Mouse (Mus musculus): ENCODE data around the gene Arl4d. TPM values are rescaled to one million over a fixed set of nuclear protein-coding genes. Genes with fewer than 3 reads are reported as not detected.

Arl4d gene
- total and polyA plus RNA-seq, 2 experiments from 2014 or later: 6.2 to 6.5 TPM

DNA sequence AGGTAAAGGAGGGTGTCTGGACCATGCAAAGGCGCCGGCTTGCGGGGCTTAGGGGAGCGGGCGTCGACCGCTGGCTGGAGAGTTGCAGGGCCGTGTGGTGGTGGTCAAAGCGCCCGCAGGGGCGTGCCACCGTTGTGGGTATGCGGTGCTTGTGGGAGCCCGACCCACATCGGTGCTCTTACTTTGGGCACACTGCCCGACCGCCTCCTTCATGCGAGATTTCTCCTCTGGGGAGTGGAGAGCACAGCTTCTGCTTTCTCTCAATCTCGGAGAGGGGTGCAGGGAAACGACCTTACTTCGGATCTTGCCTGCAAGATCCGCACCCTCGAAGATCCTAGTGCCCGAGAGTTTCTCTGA, 273 bp downstream of the Arl4d start:
- Histone ChIP-seq H3K9me3 (ENCODE audit: low read length) (no peaks in the 10 kb centered on the region), H3K36me3 (ENCODE audit: insufficient read depth, low read length) (no peaks in the 10 kb centered on the region), H3K27me3 (ENCODE audit: insufficient read depth, low read length) (no peaks in the 10 kb centered on the region), H3K4me3 (ENCODE audit: low read length) (peak overlapping the region; percentile 47), H3K27ac (peak overlapping the region; percentile 80), H3K9ac (replicated peaks; ENCODE audit: low read length) (peak overlapping the region; percentile 49), H3K4me1 (ENCODE audit: insufficient read depth, low read length) (peaks cover 6% of the 10 kb centered on the region), H3K4me2 (ENCODE audit: low read depth, low read length) (peak overlapping the region; percentile 75)
- DNase-seq (ENCODE audit: low spot score) (no peak), ATAC-seq (no peak; the same call in 1 of the 2 replicates)
- under 1% methylated on average over 24 of the region's 24 CpGs for WGBS
- TF ChIP-seq CTCF (IDR thresholded peaks at IDR 0.05; ENCODE audit: low read depth): 0 out of 2 replicates have a peak, but pooled peaks have one; percentile 4

- peak overlapping the region; percentile 27 for H3K4me2 ChIP-seq (ENCODE audit: low read depth, low read length)
- no peak overlapping the region for H3K27ac ChIP-seq
- peaks cover 6% of the 10 kb centered on the region for H3K4me1 ChIP-seq (ENCODE audit: insufficient read depth, low read length)
- H3K9me3 ChIP-seq (ENCODE audit: low read length): no peaks in the 10 kb centered on the region
- H3K36me3 ChIP-seq (ENCODE audit: insufficient read depth, low read length): no peaks in the 10 kb centered on the region
- DNase-seq (ENCODE audit: low spot score): no peak
- no peak for ATAC-seq
- H3K27me3 ChIP-seq (ENCODE audit: insufficient read depth, low read length): no peaks in the 10 kb centered on the region
- 0 out of 2 replicates have a peak overlapping the region, but pooled peaks have one; percentile 3 for H3K4me3 ChIP-seq (ENCODE audit: low read length)
- no peak overlapping the region for H3K9ac ChIP-seq (replicated peaks; ENCODE audit: low read length)
- 74% methylated on average over 28 of the region's 28 CpGs for WGBS
- TF ChIP-seq CTCF (IDR thresholded peaks at IDR 0.05; ENCODE audit: low read depth): no peak
Measured at GRCm38 (mm10) chr11:101666626-101667345, 1.4 kb downstream of the Arl4d start.

GRCm38 (mm10) chr11:101667871-101668532, 2.7 kb downstream of the Arl4d start:
- ATAC-seq (no peak), DNase-seq (ENCODE audit: low spot score) (peak; percentile 61)
- H3K4me2 ChIP-seq (ENCODE audit: low read depth, low read length): peak overlapping the region; percentile 13; the same call in 1 of the 2 replicates
- H3K9me3 ChIP-seq (ENCODE audit: low read length): no peaks in the 10 kb centered on the region
- H3K36me3 ChIP-seq (ENCODE audit: insufficient read depth, low read length): no peaks in the 10 kb centered on the region
- WGBS: 56% methylated on average over 14 of the region's 14 CpGs
- no peak for TF ChIP-seq CTCF (IDR thresholded peaks at IDR 0.05; ENCODE audit: low read depth)
- H3K27me3 ChIP-seq (ENCODE audit: insufficient read depth, low read length): no peaks in the 10 kb centered on the region
- H3K4me1 ChIP-seq (ENCODE audit: insufficient read depth, low read length): peaks cover 6% of the 10 kb centered on the region
- H3K27ac ChIP-seq: no peak overlapping the region
- H3K4me3 ChIP-seq (ENCODE audit: low read length): no peak overlapping the region
- H3K9ac ChIP-seq (replicated peaks; ENCODE audit: low read length): no peak overlapping the region

GRCm38 (mm10) chr11:101668546-101669261, 3.4 kb downstream of the Arl4d start:
- H3K27ac ChIP-seq: no peak overlapping the region
- no peak for DNase-seq (ENCODE audit: low spot score)
- H3K4me3 ChIP-seq (ENCODE audit: low read length): no peak overlapping the region
- H3K4me1 ChIP-seq (ENCODE audit: insufficient read depth, low read length): peaks cover 6% of the 10 kb centered on the region
- no peak for ATAC-seq
- no peak for TF ChIP-seq CTCF (IDR thresholded peaks at IDR 0.05; ENCODE audit: low read depth)
- 39% methylated on average over 13 of the region's 13 CpGs for WGBS
- H3K9ac ChIP-seq (replicated peaks; ENCODE audit: low read length): no peak overlapping the region
- no peaks in the 10 kb centered on the region for H3K9me3 ChIP-seq (ENCODE audit: low read length)
- H3K4me2 ChIP-seq (ENCODE audit: low read depth, low read length): peak overlapping the region; percentile 13; the same call in 1 of the 2 replicates
- no peaks in the 10 kb centered on the region for H3K36me3 ChIP-seq (ENCODE audit: insufficient read depth, low read length)
- no peaks in the 10 kb centered on the region for H3K27me3 ChIP-seq (ENCODE audit: insufficient read depth, low read length)

- no peaks in the 10 kb centered on the region for H3K36me3 ChIP-seq (ENCODE audit: insufficient read depth, low read length)
- peaks cover 6% of the 10 kb centered on the region for H3K4me1 ChIP-seq (ENCODE audit: insufficient read depth, low read length)
- no peak overlapping the region for H3K4me2 ChIP-seq (ENCODE audit: low read depth, low read length)
- no peak for TF ChIP-seq CTCF (IDR thresholded peaks at IDR 0.05; ENCODE audit: low read depth)
- no peak for ATAC-seq
- H3K27me3 ChIP-seq (ENCODE audit: insufficient read depth, low read length): no peaks in the 10 kb centered on the region
- H3K9ac ChIP-seq (replicated peaks; ENCODE audit: low read length): no peak overlapping the region
- H3K27ac ChIP-seq: no peak overlapping the region
- H3K4me3 ChIP-seq (ENCODE audit: low read length): no peak overlapping the region
- no peaks in the 10 kb centered on the region for H3K9me3 ChIP-seq (ENCODE audit: low read length)
- no peak for DNase-seq (ENCODE audit: low spot score)
- 87% methylated on average over 1 of the region's 1 CpGs for WGBS
Measured at GRCm38 (mm10) chr11:101670334-101670733, 5.0 kb downstream of the Arl4d start.

DNA sequence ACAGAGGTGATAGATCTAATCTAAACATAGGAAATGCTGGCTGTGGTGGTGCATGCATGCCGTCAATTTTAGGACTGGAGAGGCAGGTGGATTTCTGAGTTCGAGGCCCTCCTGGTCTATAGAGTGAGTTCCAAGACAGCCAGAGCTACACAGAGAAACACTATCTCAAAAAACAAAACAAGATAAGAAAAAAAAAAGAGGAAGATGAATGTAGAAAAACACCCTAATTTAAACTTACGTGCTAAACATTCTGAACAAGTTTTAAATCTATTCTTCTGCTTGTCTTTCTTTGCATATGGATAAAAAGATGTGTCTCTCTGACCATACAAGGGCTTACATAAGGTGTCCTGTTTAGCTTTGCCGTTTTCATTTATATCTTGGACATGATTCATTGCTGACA, 5.9 kb downstream of the Arl4d start:
- peaks cover 6% of the 10 kb centered on the region for H3K4me1 ChIP-seq (ENCODE audit: insufficient read depth, low read length)
- H3K27ac ChIP-seq: no peak overlapping the region
- no peak for ATAC-seq
- no peak overlapping the region for H3K4me2 ChIP-seq (ENCODE audit: low read depth, low read length)
- no peaks in the 10 kb centered on the region for H3K36me3 ChIP-seq (ENCODE audit: insufficient read depth, low read length)
- no peaks in the 10 kb centered on the region for H3K27me3 ChIP-seq (ENCODE audit: insufficient read depth, low read length)
- DNase-seq (ENCODE audit: low spot score): no peak
- 87% methylated on average over 4 of the region's 4 CpGs for WGBS
- no peak for TF ChIP-seq CTCF (IDR thresholded peaks at IDR 0.05; ENCODE audit: low read depth)
- no peaks in the 10 kb centered on the region for H3K9me3 ChIP-seq (ENCODE audit: low read length)
- H3K9ac ChIP-seq (replicated peaks; ENCODE audit: low read length): no peak overlapping the region
- H3K4me3 ChIP-seq (ENCODE audit: low read length): no peak overlapping the region
